Mouse (Mus musculus) kidney, adult 2 months (tissue): ENCODE results near the gene Bok.

Source experiments
- CTCF ChIP-seq: fragments of 200-500 bp; conservative IDR thresholded peaks from 2 replicates; pipeline ENCODE4 v1.5.1; 2011; ENCODE audit warnings: low read depth, mild to moderate bottlenecking, control low read depth, low read length, moderate library complexity, mixed read lengths; ENCODE audit not compliant: insufficient read depth, insufficient read length
- POLR2A ChIP-seq: fragments of 200-500 bp; IDR thresholded peaks from one replicate; pipeline ENCODE4 v1.6.1; 2011; ENCODE audit warnings: low read depth, low read length, control low read depth

DNA sequence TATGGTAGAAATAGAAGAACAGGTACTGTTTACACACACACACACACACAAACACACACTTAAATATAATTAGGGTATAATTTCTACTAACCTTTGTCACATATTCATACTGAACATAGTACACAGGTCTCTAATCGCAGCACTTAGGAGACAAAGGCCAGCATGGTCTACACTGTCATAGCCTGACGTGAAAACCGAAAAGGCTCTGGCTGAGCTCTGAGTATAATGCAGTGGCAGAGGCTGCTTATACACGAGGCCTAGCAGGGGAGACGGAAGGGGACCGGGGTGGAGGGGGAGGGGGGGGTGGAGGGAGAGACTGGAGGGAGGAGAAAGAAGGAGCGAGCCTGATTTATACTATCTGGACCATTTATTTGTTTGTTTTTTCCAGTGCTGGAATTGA lies 36.1 kb downstream of the Bok start:
- TF ChIP-seq CTCF (no peak), POLR2A (no peak)
